Mouse (Mus musculus) embryonic facial prominence, embryonic 12.5 days (tissue): ENCODE results near the gene Samd10. TPM values are rescaled to one million over a fixed set of nuclear protein-coding genes. Genes with fewer than 3 reads are reported as not detected.

Experiments used
- ATAC-seq: fragments of 200-750 bp; cut with Nextera tagmentation; 2 replicates; pipeline ENCODE4 v1.8.0; 2017; ENCODE audit not compliant: insufficient number of reproducible peaks, insufficient read depth, low FRiP score, low TSS enrichment
- H3K27ac ChIP-seq: fragments of 300-500 bp; sonication (generic); 2 replicates; pipeline ENCODE4 v1.5.1; 2016; ENCODE audit warnings: mild to moderate bottlenecking
- H3K27me3 ChIP-seq: fragments of 300-500 bp; sonication (generic); 2 replicates; pipeline ENCODE4 v1.6.1; 2016; ENCODE audit warnings: mild to moderate bottlenecking, moderate library complexity
- H3K36me3 ChIP-seq: fragments of 300-500 bp; sonication (generic); 2 replicates; pipeline ENCODE4 v1.6.1; 2016; ENCODE audit warnings: mild to moderate bottlenecking
- H3K4me1 ChIP-seq: fragments of 300-500 bp; sonication (generic); 2 replicates; pipeline ENCODE4 v1.6.1; 2016
- H3K4me2 ChIP-seq: fragments of 300-500 bp; sonication (generic); replicated peaks from 2 replicates; pipeline ENCODE4 v1.6.1; 2016; ENCODE audit warnings: mild to moderate bottlenecking, moderate library complexity
- H3K4me3 ChIP-seq: fragments of 300-500 bp; sonication (generic); 2 replicates; pipeline ENCODE4 v1.5.1; 2016; ENCODE audit warnings: mild to moderate bottlenecking
- H3K9ac ChIP-seq: fragments of 300-500 bp; sonication (generic); 2 replicates; pipeline ENCODE4 v1.6.1; 2016; ENCODE audit warnings: mild to moderate bottlenecking, moderate library complexity
- H3K9me3 ChIP-seq: fragments of 300-500 bp; sonication (generic); 2 replicates; pipeline ENCODE4 v1.6.1; 2016; ENCODE audit warnings: mild to moderate bottlenecking, moderate library complexity
- WGBS: fragments of 180-500 bp; shearing (Covaris S2); methylation state at CpG from one replicate; pipeline ENCODE4 v1.1.7; 2016; 5-methylcytosine and 5-hydroxymethylcytosine counted together
- polyA plus RNA-seq: library from polyadenylated mRNA; unstranded; fragments of >200 nt; fragmentation: Nextera tagmentation; extraction: Ambion mirVana; gene quantifications from 2 replicates; pipeline ENCODE4 v1.2.1, GENCODE M21; 2016

The Samd10 gene
- polyA plus RNA-seq, 1 experiment from 2014 or later, result 16.4 TPM

DNA sequence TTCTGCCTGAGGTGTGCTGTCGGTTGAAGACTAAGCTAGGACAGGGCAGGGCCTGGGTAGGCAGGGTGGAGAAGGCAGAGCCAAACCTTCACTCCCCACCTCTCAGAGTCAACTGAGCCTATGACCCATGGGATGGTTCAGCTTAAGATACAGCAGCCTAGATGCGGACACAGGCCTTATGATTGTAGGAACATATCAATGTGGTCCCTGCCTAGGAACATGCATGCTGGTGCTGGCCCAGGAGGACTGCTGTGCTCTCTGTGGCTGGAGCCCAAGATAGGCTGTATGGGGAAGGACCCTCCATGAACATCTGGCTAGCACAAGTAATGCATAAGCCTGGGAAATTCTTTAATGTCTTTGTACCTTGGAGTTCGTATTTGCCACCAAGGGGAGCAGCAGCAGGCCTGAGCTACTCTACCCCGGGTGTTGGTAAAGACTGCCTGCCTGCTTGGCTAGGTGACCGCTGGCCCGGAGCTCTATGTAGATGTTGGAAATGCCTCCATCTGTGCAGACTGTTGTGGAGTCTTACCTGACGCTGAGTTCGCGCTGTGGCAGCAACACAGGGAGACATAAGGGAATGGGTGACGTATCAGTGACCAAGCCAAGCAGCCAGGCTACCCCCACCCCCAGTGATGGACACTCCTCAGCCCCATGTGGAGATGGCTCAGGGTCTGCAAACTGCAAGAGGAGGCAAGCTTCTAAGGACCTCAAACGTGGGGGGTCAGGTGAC is 26.9 kb downstream of the Samd10 start:
- Histone ChIP-seq H3K27me3 (no peaks in the 10 kb centered on the region), H3K4me3 (no peak overlapping the region), H3K4me1 (no peaks in the 10 kb centered on the region), H3K9me3 (no peaks in the 10 kb centered on the region), H3K36me3 (peaks cover 7% of the 10 kb centered on the region; the same call in 1 of the 2 replicates), H3K9ac (no peak overlapping the region), H3K27ac (no peak overlapping the region), H3K4me2 (no peak overlapping the region)
- no peak for ATAC-seq
- WGBS, result 86% methylated on average over 11 of the region's 11 CpGs

DNA sequence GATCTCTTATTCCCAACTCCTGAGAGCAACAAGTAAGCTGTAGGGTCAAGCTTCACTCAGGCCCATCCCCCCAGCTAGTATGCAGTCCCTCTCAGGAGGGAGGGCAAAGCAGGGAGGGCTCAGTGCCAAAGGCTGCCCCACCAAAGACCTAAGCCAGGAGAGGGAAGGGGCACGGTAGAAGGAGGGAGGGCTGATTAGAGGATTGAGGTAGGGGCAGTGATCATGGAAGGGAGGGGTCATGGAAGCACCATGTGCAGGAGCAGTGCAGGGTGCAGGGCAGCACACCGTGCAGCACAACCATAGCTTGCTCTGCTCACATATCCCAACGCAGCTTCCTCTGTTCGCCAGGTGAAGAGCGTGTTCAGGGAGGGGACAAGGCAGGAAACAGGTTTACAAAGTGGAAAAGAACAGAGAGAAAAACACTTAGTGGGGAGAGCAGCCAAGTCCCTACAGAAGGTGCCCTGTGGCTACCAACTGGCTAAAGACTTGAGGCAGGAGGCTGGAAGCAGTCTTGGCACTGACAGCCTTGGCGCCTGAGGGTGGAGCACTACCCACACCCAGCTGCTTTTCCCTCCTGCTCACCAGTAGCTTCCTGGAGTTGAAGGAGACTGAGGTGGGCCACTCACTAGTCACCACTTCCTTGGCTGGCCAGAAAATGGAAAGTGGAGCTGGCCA is 28.0 kb downstream of the Samd10 start:
- peaks cover 7% of the 10 kb centered on the region; the same call in 1 of the 2 replicates for H3K36me3 ChIP-seq

GRCm38 (mm10) chr2:181570375-181570774 is 28.6 kb downstream of the Samd10 start:
- H3K9ac ChIP-seq, result no peak overlapping the region
- WGBS, result 84% methylated on average over 8 of the region's 8 CpGs
- no peak overlapping the region for H3K4me2 ChIP-seq
- H3K9me3 ChIP-seq, result no peaks in the 10 kb centered on the region
- H3K36me3 ChIP-seq, result peaks cover 7% of the 10 kb centered on the region; the same call in 1 of the 2 replicates
- no peaks in the 10 kb centered on the region for H3K4me1 ChIP-seq
- H3K4me3 ChIP-seq, result no peak overlapping the region
- ATAC-seq, result no peak
- no peak overlapping the region for H3K27ac ChIP-seq
- H3K27me3 ChIP-seq, result no peaks in the 10 kb centered on the region

More for the DNA sequence above, 28.0 kb downstream of the Samd10 start:
- Histone ChIP-seq H3K27me3 (no peaks in the 10 kb centered on the region), H3K9me3 (no peaks in the 10 kb centered on the region), H3K4me1 (no peaks in the 10 kb centered on the region), H3K9ac (no peak overlapping the region), H3K4me3 (no peak overlapping the region), H3K4me2 (no peak overlapping the region), H3K27ac (no peak overlapping the region)
- ATAC-seq, result no peak
- WGBS, result 63% methylated on average over 6 of the region's 6 CpGs

GRCm38 (mm10) chr2:181569856-181570255 is 29.2 kb downstream of the Samd10 start:
- Histone ChIP-seq H3K9ac (no peak overlapping the region), H3K27ac (no peak overlapping the region), H3K27me3 (no peaks in the 10 kb centered on the region), H3K4me2 (no peak overlapping the region), H3K9me3 (no peaks in the 10 kb centered on the region), H3K36me3 (peaks cover 7% of the 10 kb centered on the region; the same call in 1 of the 2 replicates), H3K4me3 (no peak overlapping the region), H3K4me1 (no peaks in the 10 kb centered on the region)
- WGBS, result 91% methylated on average over 10 of the region's 10 CpGs
- ATAC-seq, result no peak

DNA sequence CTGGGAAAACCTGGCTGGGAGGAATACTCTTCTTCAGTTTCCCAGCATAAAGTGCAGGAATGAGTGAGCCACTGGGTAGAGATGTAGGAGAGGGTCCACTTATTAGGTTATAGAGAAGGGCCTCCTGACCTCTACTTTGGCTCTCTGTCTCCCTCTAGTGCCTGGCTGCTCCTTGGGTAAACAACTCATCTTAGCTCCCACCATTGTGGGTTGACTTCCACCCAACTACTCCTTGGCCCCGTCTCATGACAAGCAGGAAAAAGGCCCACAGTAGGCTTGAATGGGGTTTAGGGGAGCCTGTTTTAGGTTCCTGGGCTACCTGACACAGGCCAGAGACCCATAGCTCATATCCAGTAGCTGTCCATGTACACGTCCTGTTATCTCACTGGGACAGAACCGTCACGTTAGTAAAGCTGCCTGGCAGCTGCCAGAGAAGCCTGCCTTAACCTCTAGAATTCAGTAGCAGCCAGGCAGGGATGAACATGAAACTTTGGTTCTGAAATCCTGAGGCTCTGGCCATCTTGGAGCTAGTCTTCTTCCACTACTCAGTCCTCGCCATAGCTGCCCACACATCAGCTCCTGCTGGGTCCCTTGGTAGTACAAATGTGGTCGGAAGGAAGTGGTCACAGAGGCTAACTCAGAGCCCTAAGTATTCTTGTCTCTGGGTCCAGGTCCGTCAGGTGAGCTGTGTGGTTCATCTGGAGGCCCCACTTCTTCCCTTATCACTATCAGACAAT is 30.6 kb downstream of the Samd10 start:
- H3K27me3 ChIP-seq, result no peaks in the 10 kb centered on the region
- H3K36me3 ChIP-seq, result peaks cover 6% of the 10 kb centered on the region; the same call in 1 of the 2 replicates
- H3K4me1 ChIP-seq, result no peaks in the 10 kb centered on the region
- no peak overlapping the region for H3K9ac ChIP-seq
- no peaks in the 10 kb centered on the region for H3K9me3 ChIP-seq
- H3K4me2 ChIP-seq, result no peak overlapping the region
- WGBS, result 76% methylated on average over 7 of the region's 7 CpGs
- H3K27ac ChIP-seq, result no peak overlapping the region
- H3K4me3 ChIP-seq, result no peak overlapping the region
- ATAC-seq, result no peak

DNA sequence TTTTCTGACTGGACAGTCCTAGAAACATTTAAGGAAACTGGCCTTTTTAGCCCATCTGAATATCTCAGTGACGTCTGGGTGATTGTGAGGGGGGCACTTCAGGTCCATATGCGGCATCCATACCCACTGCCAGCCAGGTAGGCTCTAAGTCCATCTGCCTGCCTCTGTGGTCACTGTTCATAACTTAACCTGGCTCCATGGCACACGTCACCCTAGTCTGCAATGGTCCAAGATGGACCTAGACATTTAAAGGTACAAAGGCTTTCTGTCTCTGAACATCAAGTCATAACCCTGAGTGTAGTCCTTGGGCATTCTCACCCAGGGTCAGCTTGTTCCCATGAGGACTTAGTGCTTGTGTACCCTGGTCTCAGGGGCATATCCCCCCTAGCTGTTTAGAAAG is 31.7 kb downstream of the Samd10 start:
- Histone ChIP-seq H3K27ac (no peak overlapping the region), H3K4me2 (no peak overlapping the region), H3K9ac (no peak overlapping the region), H3K4me1 (no peaks in the 10 kb centered on the region), H3K4me3 (no peak overlapping the region), H3K36me3 (no peaks in the 10 kb centered on the region), H3K9me3 (no peaks in the 10 kb centered on the region), H3K27me3 (no peaks in the 10 kb centered on the region)
- ATAC-seq, result no peak
- 80% methylated on average over 3 of the region's 3 CpGs for WGBS

DNA sequence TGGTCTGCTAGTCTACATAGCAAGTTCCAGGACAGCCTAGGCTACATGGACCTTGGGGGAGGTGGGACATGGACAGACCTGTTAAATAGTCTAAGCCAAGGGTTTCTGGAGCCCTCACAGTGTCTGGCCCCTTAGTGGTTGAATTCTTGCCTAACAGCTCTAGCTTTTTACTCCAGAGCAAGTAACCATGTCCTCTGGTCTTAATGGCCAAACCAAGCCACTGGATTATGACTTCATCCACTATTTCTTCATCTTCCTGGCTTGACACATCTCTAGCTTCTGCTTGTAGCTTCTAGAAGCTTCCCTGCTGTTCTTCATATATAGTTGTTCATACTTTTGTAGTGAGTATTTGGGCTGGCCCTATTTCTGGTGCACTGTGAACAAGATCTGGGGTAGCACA is 45.2 kb downstream of the Samd10 start:
- Histone ChIP-seq H3K4me2 (no peak overlapping the region), H3K4me1 (no peaks in the 10 kb centered on the region), H3K9ac (no peak overlapping the region), H3K27me3 (no peaks in the 10 kb centered on the region), H3K4me3 (no peak overlapping the region), H3K27ac (no peak overlapping the region), H3K9me3 (no peaks in the 10 kb centered on the region), H3K36me3 (peaks cover 55% of the 10 kb centered on the region)
- ATAC-seq, result no peak

- no peak overlapping the region for H3K9ac ChIP-seq
- ATAC-seq, result no peak
- peaks cover 80% of the 10 kb centered on the region for H3K36me3 ChIP-seq
- H3K27me3 ChIP-seq, result no peaks in the 10 kb centered on the region
- 88% methylated on average over 2 of the region's 2 CpGs for WGBS
- H3K9me3 ChIP-seq, result no peaks in the 10 kb centered on the region
- H3K27ac ChIP-seq, result no peak overlapping the region
- no peaks in the 10 kb centered on the region for H3K4me1 ChIP-seq
- H3K4me3 ChIP-seq, result no peak overlapping the region
- no peak overlapping the region for H3K4me2 ChIP-seq
These were observed 48.8 kb downstream of the Samd10 start for GRCm38 (mm10) chr2:181550233-181550632.

DNA sequence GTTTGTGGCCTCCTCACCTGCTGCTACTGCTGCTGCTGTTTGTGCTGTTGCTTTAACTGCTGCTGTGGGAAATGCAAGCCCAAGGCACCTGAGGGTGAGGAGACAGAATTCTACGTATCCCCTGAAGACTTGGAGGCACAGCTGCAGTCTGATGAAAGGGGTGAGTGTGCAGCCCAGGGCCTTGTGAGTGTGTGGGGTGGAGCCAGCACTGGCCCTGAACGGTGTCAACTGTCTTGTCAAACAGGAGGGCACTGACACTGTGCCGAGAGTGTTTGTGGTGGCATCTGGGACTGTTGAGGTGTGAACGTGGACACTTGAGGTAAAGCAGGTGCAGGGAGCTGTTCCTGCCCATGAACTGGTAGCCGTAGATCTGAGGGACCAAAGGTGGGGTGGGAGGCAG is 50.3 kb downstream of the Samd10 start:
- H3K27me3 ChIP-seq, result no peaks in the 10 kb centered on the region
- H3K27ac ChIP-seq, result no peak overlapping the region
- no peak for ATAC-seq
- H3K36me3 ChIP-seq, result peaks cover 74% of the 10 kb centered on the region
- no peaks in the 10 kb centered on the region for H3K9me3 ChIP-seq
- no peaks in the 10 kb centered on the region for H3K4me1 ChIP-seq
- no peak overlapping the region for H3K4me3 ChIP-seq
- no peak overlapping the region for H3K9ac ChIP-seq
- H3K4me2 ChIP-seq, result no peak overlapping the region
- 86% methylated on average over 5 of the region's 5 CpGs for WGBS

DNA sequence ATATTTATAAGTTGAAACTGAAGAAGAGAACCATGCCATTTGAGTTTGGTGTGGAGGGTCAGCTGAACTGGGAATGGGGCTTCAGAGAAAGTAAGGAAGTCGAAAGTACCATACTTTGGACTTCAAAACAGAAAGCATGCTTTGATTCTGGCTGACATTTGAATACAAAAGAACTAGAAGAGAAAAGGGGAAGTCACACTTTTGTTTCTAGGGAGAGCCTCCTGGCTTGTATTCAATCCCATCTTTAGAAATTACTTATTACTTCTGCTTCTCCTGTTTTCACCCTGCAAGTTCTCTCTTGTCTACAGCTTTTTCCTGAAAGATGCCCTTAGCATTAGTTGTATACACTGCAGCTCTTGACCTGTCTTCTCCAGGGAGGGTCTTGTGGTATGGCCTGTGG is 50.8 kb downstream of the Samd10 start:
- no peak overlapping the region for H3K27ac ChIP-seq
- H3K9me3 ChIP-seq, result no peaks in the 10 kb centered on the region
- WGBS, result 81% methylated on average over 1 of the region's 1 CpGs
- H3K27me3 ChIP-seq, result no peaks in the 10 kb centered on the region
- no peaks in the 10 kb centered on the region for H3K4me1 ChIP-seq
- H3K9ac ChIP-seq, result no peak overlapping the region
- H3K36me3 ChIP-seq, result peaks cover 69% of the 10 kb centered on the region
- no peak overlapping the region for H3K4me2 ChIP-seq
- H3K4me3 ChIP-seq, result no peak overlapping the region
- ATAC-seq, result no peak

DNA sequence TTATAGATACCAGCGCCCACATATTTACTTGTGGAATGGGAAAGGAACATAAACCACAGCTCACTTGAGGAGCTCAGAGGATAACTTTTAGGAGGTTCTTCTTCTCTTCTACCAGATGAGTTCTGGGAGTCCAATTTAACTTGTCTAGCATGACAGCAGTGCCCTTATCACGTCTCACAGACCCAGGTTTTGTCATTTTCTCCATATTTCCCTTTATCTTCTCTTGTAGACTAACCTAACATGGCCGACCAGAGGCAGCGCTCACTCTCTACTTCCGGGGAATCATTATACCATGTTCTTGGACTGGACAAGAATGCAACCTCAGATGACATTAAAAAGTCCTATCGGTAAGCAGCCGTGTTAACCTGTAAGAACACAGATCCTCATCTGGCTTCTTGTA is 52.9 kb downstream of the Samd10 start:
- ATAC-seq, result no peak
- Histone ChIP-seq H3K27me3 (no peaks in the 10 kb centered on the region), H3K27ac (no peak overlapping the region), H3K4me2 (no peak overlapping the region), H3K4me1 (no peaks in the 10 kb centered on the region), H3K4me3 (no peak overlapping the region), H3K9ac (no peak overlapping the region), H3K9me3 (no peaks in the 10 kb centered on the region), H3K36me3 (peaks cover 52% of the 10 kb centered on the region)
- 94% methylated on average over 7 of the region's 7 CpGs for WGBS
